Mouse (Mus musculus): ENCODE results near the gene Kremen1. TPM values are rescaled to one million over a fixed set of nuclear protein-coding genes. Genes with fewer than 3 reads are reported as not detected.

Gene Kremen1
- polyA plus RNA-seq, 1 experiment: 28.3 TPM

- peaks cover under 1% of the 10 kb centered on the region; the same call in 1 of the 2 replicates for H3K4me1 ChIP-seq (ENCODE audit: control insufficient read depth, insufficient read depth, low read length)
- no peak overlapping the region for H3K27ac ChIP-seq (ENCODE audit: insufficient read depth, low read length)
- TF ChIP-seq POLR2A (IDR thresholded peaks at IDR 0.05; ENCODE audit: low read depth, low read length): no peak
- no peak for TF ChIP-seq CTCF (IDR thresholded peaks at IDR 0.05; ENCODE audit: borderline replicate concordance, insufficient read depth, low read length)
- H3K4me3 ChIP-seq (ENCODE audit: insufficient read depth, low read length): no peak overlapping the region
These were observed 115.8 kb downstream of the Kremen1 start for GRCm38 (mm10) chr11:5145600-5145999.

GRCm38 (mm10) chr11:5141965-5142364 lies 119.4 kb downstream of the Kremen1 start:
- Histone ChIP-seq H3K4me3 (ENCODE audit: insufficient read depth, low read length) (no peak overlapping the region), H3K27ac (ENCODE audit: insufficient read depth, low read length) (no peak overlapping the region), H3K4me1 (ENCODE audit: control insufficient read depth, insufficient read depth, low read length) (peaks cover 2% of the 10 kb centered on the region; the same call in 1 of the 2 replicates)
- TF ChIP-seq POLR2A (IDR thresholded peaks at IDR 0.05; ENCODE audit: low read depth, low read length) (no peak), CTCF (IDR thresholded peaks at IDR 0.05; ENCODE audit: borderline replicate concordance, insufficient read depth, low read length) (no peak)

Other genes starting within 250 kb of the Kremen1 start
- not detected in 2 replicates for gene Rasl10a, start 203.4 kb downstream of the Kremen1 start, polyA plus RNA-seq (2011; ENCODE audit: insufficient read length, low read depth, missing spikeins)
- gene Gas2l1, start 196.2 kb downstream of the Kremen1 start, polyA plus RNA-seq (2011; ENCODE audit: insufficient read length, low read depth, missing spikeins): 37.8 and 50.2 TPM in 2 replicates
- gene Rhbdd3, start 162.6 kb downstream of the Kremen1 start, polyA plus RNA-seq (2011; ENCODE audit: insufficient read length, low read depth, missing spikeins): 16.5 and 19.5 TPM in 2 replicates
- 559 and 769 TPM in 2 replicates for gene Ewsr1, start 162.3 kb downstream of the Kremen1 start, polyA plus RNA-seq (2011; ENCODE audit: insufficient read length, low read depth, missing spikeins)
- gene Emid1, start 109.3 kb downstream of the Kremen1 start, polyA plus RNA-seq (2011; ENCODE audit: insufficient read length, low read depth, missing spikeins): 2.3 and 4.1 TPM in 2 replicates
- gene Znrf3, start 183.3 kb upstream of the Kremen1 start, polyA plus RNA-seq (2011; ENCODE audit: insufficient read length, low read depth, missing spikeins): 6.3 and 6.7 TPM in 2 replicates

All from embryonic fibroblast, embryonic 13.5 days (primary cell).